In genomic region chr1:63508801-63509200, GRCm38 (mm10) we compare ENCODE assay signal across 12 mouse cellular contexts.
"Had no signal": no experiment of that assay in that cellular context is flagged by ENCODE, and none has a peak within 500 bp of the region (broad histone marks: within the 10 kb centered on the region; RNA-seq: fewer than 3 reads in every experiment).

No protein-coding gene starts in this region.

- H3K9ac ChIP-seq: kidney, embryonic 15.5 days; limb, embryonic 13.5 days; liver, embryonic 14.5 days; midbrain, embryonic 13.5 days had no signal

- H3K36me3 ChIP-seq: kidney, embryonic 15.5 days; limb, embryonic 13.5 days; midbrain, embryonic 13.5 days had no signal

- ATAC-seq: midbrain, embryonic 13.5 days had no signal

- H3K27me3 ChIP-seq: kidney, embryonic 15.5 days; limb, embryonic 13.5 days; midbrain, embryonic 13.5 days had no signal

- DNase-seq: kidney, adult 2 months; kidney, postnatal 14 days; left cerebral cortex, postnatal 4 days; lung, adult 18-20 months; right cerebral cortex, adult 18-20 months; right cerebral cortex, postnatal 25 days; thymus, postnatal 36 days had no signal

- H3K4me2 ChIP-seq: kidney, embryonic 15.5 days; limb, embryonic 13.5 days; midbrain, embryonic 13.5 days had no signal

- H3K4me3 ChIP-seq: kidney, embryonic 15.5 days; limb, embryonic 13.5 days; midbrain, embryonic 13.5 days had no signal

- H3K27ac ChIP-seq: kidney, embryonic 15.5 days; limb, embryonic 13.5 days; liver, embryonic 14.5 days; midbrain, embryonic 13.5 days; stomach, postnatal 0 days had no signal

- H3K9me3 ChIP-seq: kidney, embryonic 15.5 days; limb, embryonic 13.5 days; midbrain, embryonic 13.5 days had no signal

- H3K4me1 ChIP-seq: kidney, embryonic 15.5 days; limb, embryonic 13.5 days; midbrain, embryonic 13.5 days had no signal
